Mouse (Mus musculus) kidney, embryonic 14.5 days (tissue): ENCODE results near the gene Cacna1e. TPM values are rescaled to one million over a fixed set of nuclear protein-coding genes. Genes with fewer than 3 reads are reported as not detected.

Source experiments
- ATAC-seq: fragments of 200-750 bp; cut with Nextera tagmentation; 2 replicates; pipeline ENCODE4 v1.8.0; 2017; ENCODE audit warnings: moderate number of reproducible peaks, mild to moderate bottlenecking, moderate TSS enrichment, moderate library complexity; ENCODE audit not compliant: low FRiP score, low TSS enrichment
- H3K27ac ChIP-seq: fragments of 300-500 bp; sonication (generic); 2 replicates; pipeline ENCODE4 v1.5.1; 2014; ENCODE audit warnings: low read depth, mild to moderate bottlenecking, low read length, moderate library complexity, mixed read lengths
- H3K27me3 ChIP-seq: fragments of 300-500 bp; sonication (generic); 2 replicates; pipeline ENCODE4 v1.6.1; 2014; ENCODE audit warnings: mild to moderate bottlenecking, low read length; ENCODE audit not compliant: control insufficient read depth, insufficient read depth
- H3K36me3 ChIP-seq: fragments of 300-500 bp; sonication (generic); 2 replicates; pipeline ENCODE4 v1.6.1; 2014; ENCODE audit warnings: low read length, mixed read lengths; ENCODE audit not compliant: control insufficient read depth, insufficient read depth
- H3K4me1 ChIP-seq: fragments of 300-500 bp; sonication (generic); 2 replicates; pipeline ENCODE4 v1.6.1; 2014; ENCODE audit warnings: low read length, mixed read lengths; ENCODE audit not compliant: control insufficient read depth, insufficient read depth
- H3K4me2 ChIP-seq: fragments of 300-500 bp; sonication (generic); replicated peaks from 2 replicates; pipeline ENCODE4 v1.6.1; 2014; ENCODE audit warnings: low read depth, mild to moderate bottlenecking, low read length
- H3K4me3 ChIP-seq: fragments of 300-500 bp; sonication (generic); 2 replicates; pipeline ENCODE4 v1.5.1; 2014; ENCODE audit warnings: mild to moderate bottlenecking, low read length
- H3K9ac ChIP-seq: fragments of 300-500 bp; sonication (generic); 2 replicates; pipeline ENCODE4 v1.6.1; 2014; ENCODE audit warnings: low read depth, mild to moderate bottlenecking, low read length, moderate library complexity
- H3K9me3 ChIP-seq: fragments of 300-500 bp; sonication (generic); 2 replicates; pipeline ENCODE4 v1.6.1; 2016; ENCODE audit warnings: low read length; ENCODE audit not compliant: control insufficient read depth
- WGBS: fragments of 180-500 bp; shearing (Covaris S2); extraction: QIAGEN DNeasy Blood & Tissue Kit; methylation state at CpG from one replicate; pipeline ENCODE4 v1.1.7; 2014; 5-methylcytosine and 5-hydroxymethylcytosine counted together
- polyA plus RNA-seq: library from polyadenylated mRNA; unstranded; fragments of >200 nt; fragmentation: Nextera tagmentation; extraction: Ambion mirVana; gene quantifications from 2 replicates; pipeline ENCODE4 v1.2.1, GENCODE M21; 2014

Gene Cacna1e
- polyA plus RNA-seq, 1 experiment from 2014 or later: 0.04 TPM

DNA sequence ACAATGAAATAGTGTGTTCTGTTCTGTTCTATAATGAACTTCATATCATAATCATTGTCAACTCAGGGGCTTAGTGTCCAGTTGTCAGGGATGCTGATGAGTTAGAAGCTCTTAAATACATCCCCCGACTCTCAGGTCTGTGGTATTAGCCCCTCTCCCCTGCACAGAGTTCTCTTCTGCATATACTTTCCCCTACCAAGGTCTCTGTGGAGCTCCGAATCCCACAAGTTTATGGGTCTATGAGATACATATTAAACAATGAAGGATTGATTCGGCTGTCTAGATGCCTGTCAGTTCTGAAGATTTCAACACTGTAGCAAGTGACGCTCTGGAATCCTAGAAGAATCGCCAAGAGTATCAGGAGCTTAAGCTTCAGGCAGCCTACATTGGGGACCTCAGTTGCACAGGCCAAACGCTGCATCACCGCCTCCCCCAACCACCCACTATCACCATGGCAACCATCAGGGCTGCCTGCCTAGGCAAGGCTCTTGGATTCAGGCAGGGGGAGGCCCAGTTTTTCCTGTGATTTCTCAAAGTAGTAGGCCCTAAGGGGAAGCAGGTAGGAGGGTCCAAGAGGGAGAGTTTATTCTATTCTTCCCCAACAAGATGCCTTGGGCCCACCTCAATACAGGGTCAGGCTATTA lies 223.0 kb downstream of the Cacna1e start:
- H3K9ac ChIP-seq: no peak overlapping the region
- no peaks in the 10 kb centered on the region for H3K36me3 ChIP-seq
- H3K4me2 ChIP-seq: no peak overlapping the region
- WGBS: 63% methylated on average over 7 of the region's 7 CpGs
- H3K9me3 ChIP-seq: no peaks in the 10 kb centered on the region
- H3K27ac ChIP-seq: no peak overlapping the region
- ATAC-seq: no peak
- H3K27me3 ChIP-seq: no peaks in the 10 kb centered on the region
- no peak overlapping the region for H3K4me3 ChIP-seq
- H3K4me1 ChIP-seq: no peaks in the 10 kb centered on the region

DNA sequence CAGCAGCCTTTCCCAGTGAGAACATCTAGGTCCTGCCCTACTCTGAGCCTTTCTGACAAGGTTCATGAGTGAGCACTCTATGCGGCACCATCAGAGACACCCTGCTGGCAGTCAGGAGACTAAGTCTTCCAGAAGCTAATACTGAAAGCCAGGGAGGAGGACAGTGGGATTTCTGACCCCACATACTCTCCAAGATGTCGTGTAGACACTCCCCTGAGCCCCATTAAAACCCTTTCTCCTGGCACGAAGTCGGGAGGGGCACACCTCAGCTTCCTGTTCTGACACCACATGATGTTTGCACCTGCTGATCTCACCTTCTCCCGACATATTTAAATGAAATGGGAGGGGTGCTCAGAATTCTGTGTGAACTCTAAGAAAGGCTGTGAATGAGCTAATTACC lies 226.9 kb downstream of the Cacna1e start:
- Histone ChIP-seq H3K4me3 (no peak overlapping the region), H3K36me3 (no peaks in the 10 kb centered on the region), H3K9me3 (no peaks in the 10 kb centered on the region), H3K9ac (no peak overlapping the region), H3K4me1 (no peaks in the 10 kb centered on the region), H3K27me3 (no peaks in the 10 kb centered on the region), H3K4me2 (no peak overlapping the region), H3K27ac (no peak overlapping the region)
- 55% methylated on average over 5 of the region's 5 CpGs for WGBS
- no peak for ATAC-seq

DNA sequence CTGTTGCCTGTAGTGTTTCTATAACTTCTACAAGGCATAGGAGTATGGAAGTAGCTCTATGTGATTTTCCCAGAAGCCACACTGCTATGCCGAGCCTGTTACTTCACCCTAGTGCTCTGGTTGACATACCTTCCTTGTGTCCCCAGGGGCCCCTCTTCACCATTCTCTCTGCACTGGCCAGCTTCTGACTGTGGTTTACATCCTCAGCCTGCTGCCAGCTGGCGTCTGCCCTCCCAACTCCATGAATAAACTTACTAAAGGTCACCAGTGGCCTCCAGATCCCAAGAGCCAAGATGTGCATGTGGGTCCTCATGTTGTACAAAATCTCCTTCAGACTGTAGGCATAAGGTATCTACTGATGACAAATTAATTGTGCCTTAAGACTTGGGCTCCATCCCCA lies 230.3 kb downstream of the Cacna1e start:
- Histone ChIP-seq H3K36me3 (no peaks in the 10 kb centered on the region), H3K9me3 (no peaks in the 10 kb centered on the region), H3K4me3 (no peak overlapping the region), H3K4me2 (no peak overlapping the region), H3K4me1 (no peaks in the 10 kb centered on the region), H3K9ac (no peak overlapping the region), H3K27me3 (no peaks in the 10 kb centered on the region), H3K27ac (no peak overlapping the region)
- no peak for ATAC-seq
- 76% methylated on average over 2 of the region's 2 CpGs for WGBS

- 91% methylated on average over 6 of the region's 6 CpGs for WGBS
- no peaks in the 10 kb centered on the region for H3K27me3 ChIP-seq
- no peaks in the 10 kb centered on the region for H3K9me3 ChIP-seq
- no peaks in the 10 kb centered on the region for H3K36me3 ChIP-seq
- no peak overlapping the region for H3K9ac ChIP-seq
- no peak for ATAC-seq
- no peaks in the 10 kb centered on the region for H3K4me1 ChIP-seq
- no peak overlapping the region for H3K27ac ChIP-seq
- H3K4me3 ChIP-seq: no peak overlapping the region
- H3K4me2 ChIP-seq: no peak overlapping the region
Observed at GRCm38 (mm10) chr1:154646156-154646950, 237.9 kb downstream of the Cacna1e start.

GRCm38 (mm10) chr1:154637821-154638220 lies 246.5 kb downstream of the Cacna1e start:
- Histone ChIP-seq H3K27ac (no peak overlapping the region), H3K27me3 (no peaks in the 10 kb centered on the region), H3K4me3 (no peak overlapping the region), H3K9ac (no peak overlapping the region), H3K36me3 (no peaks in the 10 kb centered on the region), H3K4me2 (no peak overlapping the region), H3K9me3 (no peaks in the 10 kb centered on the region), H3K4me1 (no peaks in the 10 kb centered on the region)
- WGBS: 92% methylated on average over 4 of the region's 4 CpGs
- ATAC-seq: no peak

GRCm38 (mm10) chr1:154635766-154636165 lies 248.5 kb downstream of the Cacna1e start:
- Histone ChIP-seq H3K4me3 (no peak overlapping the region), H3K9ac (no peak overlapping the region), H3K4me2 (no peak overlapping the region), H3K27ac (no peak overlapping the region), H3K27me3 (no peaks in the 10 kb centered on the region), H3K9me3 (no peaks in the 10 kb centered on the region), H3K36me3 (no peaks in the 10 kb centered on the region), H3K4me1 (no peaks in the 10 kb centered on the region)
- ATAC-seq: no peak
- WGBS: 89% methylated on average over 9 of the region's 9 CpGs

DNA sequence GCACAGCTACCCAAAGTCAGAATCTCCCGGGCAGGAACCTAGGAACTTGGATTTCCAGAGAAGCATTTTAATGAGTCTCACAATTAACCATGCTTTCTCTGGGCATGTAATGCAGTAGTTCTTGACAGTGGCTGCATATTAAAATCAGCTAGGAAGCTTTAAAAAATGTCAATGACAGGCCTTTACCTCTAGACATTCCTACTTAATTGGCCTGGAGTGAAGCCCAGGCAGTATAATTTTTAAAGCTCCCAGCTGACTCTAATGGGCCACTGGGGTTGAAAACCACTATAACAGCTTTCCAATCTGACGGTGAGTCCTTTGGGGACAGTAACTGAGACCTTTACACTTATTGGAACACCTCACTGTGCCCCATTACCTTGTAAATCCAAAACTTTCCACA lies 251.4 kb downstream of the Cacna1e start:
- no peak for ATAC-seq
- H3K36me3 ChIP-seq: no peaks in the 10 kb centered on the region
- no peaks in the 10 kb centered on the region for H3K27me3 ChIP-seq
- WGBS: 67% methylated on average over 2 of the region's 2 CpGs
- no peaks in the 10 kb centered on the region for H3K9me3 ChIP-seq
- H3K27ac ChIP-seq: no peak overlapping the region
- H3K4me1 ChIP-seq: no peaks in the 10 kb centered on the region
- no peak overlapping the region for H3K4me2 ChIP-seq
- H3K9ac ChIP-seq: no peak overlapping the region
- H3K4me3 ChIP-seq: no peak overlapping the region

DNA sequence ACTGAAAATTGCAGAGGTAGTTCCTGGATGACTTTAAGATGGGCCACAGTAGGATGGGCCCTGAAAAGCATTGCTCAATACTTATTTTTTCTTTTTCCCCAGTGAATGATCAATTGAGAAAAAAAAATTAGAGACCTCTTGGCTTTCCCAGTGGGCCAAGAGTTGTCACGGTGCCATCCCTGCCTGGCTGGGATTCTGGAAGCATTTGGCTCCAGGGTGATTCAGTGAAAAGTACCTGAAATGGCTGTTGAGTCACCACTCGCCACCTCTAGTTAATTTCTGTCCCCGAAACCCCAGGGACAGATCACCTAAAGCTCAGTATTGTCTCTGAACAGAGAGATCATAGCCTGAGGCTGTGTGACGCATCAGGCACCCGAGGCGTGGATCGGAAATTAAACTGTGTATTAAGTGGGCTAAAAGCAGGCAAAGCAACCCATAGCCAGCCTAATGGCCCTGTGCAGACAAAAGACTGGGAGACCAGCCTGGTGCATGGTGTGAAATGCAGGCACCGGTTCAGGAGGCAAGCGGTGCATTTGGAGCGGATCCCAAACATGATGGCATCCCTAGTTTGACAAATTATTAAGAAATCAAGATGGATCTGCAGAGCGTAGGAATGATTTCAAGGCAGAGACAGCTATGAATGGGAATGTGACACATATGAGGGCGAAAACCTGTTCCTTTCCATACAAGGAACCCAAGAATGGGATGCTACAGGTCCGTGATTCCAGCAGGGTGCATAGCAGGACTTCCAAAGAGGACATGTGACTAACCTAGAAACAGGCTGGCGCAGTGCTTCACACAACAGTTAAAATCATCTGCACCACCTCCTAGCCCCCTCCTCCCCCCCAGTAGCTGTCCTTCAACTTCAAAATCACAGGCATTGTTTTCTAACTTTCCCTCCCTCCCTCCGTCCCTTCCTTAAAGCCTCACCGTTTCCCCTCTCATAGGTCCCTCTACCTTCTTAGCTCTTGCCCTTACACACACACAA lies 261.3 kb downstream of the Cacna1e start:
- no peak overlapping the region for H3K4me3 ChIP-seq
- H3K9ac ChIP-seq: no peak overlapping the region
- H3K4me2 ChIP-seq: no peak overlapping the region
- WGBS: 85% methylated on average over 16 of the region's 16 CpGs
- ATAC-seq: no peak
- H3K27ac ChIP-seq: no peak overlapping the region
- no peaks in the 10 kb centered on the region for H3K36me3 ChIP-seq
- no peaks in the 10 kb centered on the region for H3K4me1 ChIP-seq
- H3K9me3 ChIP-seq: no peaks in the 10 kb centered on the region
- no peaks in the 10 kb centered on the region for H3K27me3 ChIP-seq
